Mouse (Mus musculus): ENCODE measurements around the gene Krtap4-9. TPM values are rescaled to one million over a fixed set of nuclear protein-coding genes. Genes with fewer than 3 reads are reported as not detected.

Gene Krtap4-9
- polyA plus RNA-seq, 1 experiment from 2014 or later: not detected

Other genes with a start within 250 kb of the Krtap4-9 start
- gene Krt40, start 242.0 kb upstream of the Krtap4-9 start, polyA plus RNA-seq (2016; fragmentation: Nextera tagmentation; extraction: Ambion mirVana): not detected in 2 replicates
- gene Krtap3-3, start 234.3 kb upstream of the Krtap4-9 start, polyA plus RNA-seq (2016; fragmentation: Nextera tagmentation; extraction: Ambion mirVana): not detected in 2 replicates
- not detected in 2 replicates for gene Krtap3-2, start 228.3 kb upstream of the Krtap4-9 start, polyA plus RNA-seq (2016; fragmentation: Nextera tagmentation; extraction: Ambion mirVana)
- gene Gm11939, start 225.7 kb upstream of the Krtap4-9 start, polyA plus RNA-seq (2016; fragmentation: Nextera tagmentation; extraction: Ambion mirVana): not detected in 2 replicates
- gene Krtap3-1, start 218.6 kb upstream of the Krtap4-9 start, polyA plus RNA-seq (2016; fragmentation: Nextera tagmentation; extraction: Ambion mirVana): not detected in 2 replicates
- gene Krtap1-5, start 204.2 kb upstream of the Krtap4-9 start, polyA plus RNA-seq (2016; fragmentation: Nextera tagmentation; extraction: Ambion mirVana): not detected in 2 replicates
- not detected in 2 replicates for gene Krtap1-4, start 201.5 kb upstream of the Krtap4-9 start, polyA plus RNA-seq (2016; fragmentation: Nextera tagmentation; extraction: Ambion mirVana)
- not detected in 2 replicates for gene Krtap1-3, start 193.9 kb upstream of the Krtap4-9 start, polyA plus RNA-seq (2016; fragmentation: Nextera tagmentation; extraction: Ambion mirVana)
- not detected in 2 replicates for gene Krtap9-3, start 187.1 kb upstream of the Krtap4-9 start, polyA plus RNA-seq (2016; fragmentation: Nextera tagmentation; extraction: Ambion mirVana)
- gene Gm11938, start 181.9 kb upstream of the Krtap4-9 start, polyA plus RNA-seq (2016; fragmentation: Nextera tagmentation; extraction: Ambion mirVana): not detected in 2 replicates
- gene Gm11937, start 175.0 kb upstream of the Krtap4-9 start, polyA plus RNA-seq (2016; fragmentation: Nextera tagmentation; extraction: Ambion mirVana): not detected in 2 replicates
- not detected in 2 replicates for gene Krtap2-4, start 170.4 kb upstream of the Krtap4-9 start, polyA plus RNA-seq (2016; fragmentation: Nextera tagmentation; extraction: Ambion mirVana)
- gene Gm11562, start 164.8 kb upstream of the Krtap4-9 start, polyA plus RNA-seq (2016; fragmentation: Nextera tagmentation; extraction: Ambion mirVana): not detected in 2 replicates
- gene Krtap4-1, start 157.0 kb upstream of the Krtap4-9 start, polyA plus RNA-seq (2016; fragmentation: Nextera tagmentation; extraction: Ambion mirVana): not detected in 2 replicates
- not detected in 2 replicates for gene Krtap4-2, start 150.1 kb upstream of the Krtap4-9 start, polyA plus RNA-seq (2016; fragmentation: Nextera tagmentation; extraction: Ambion mirVana)
- not detected in 2 replicates for gene Krtap4-7, start 141.1 kb upstream of the Krtap4-9 start, polyA plus RNA-seq (2016; fragmentation: Nextera tagmentation; extraction: Ambion mirVana)
- not detected in 2 replicates for gene Gm11555, start 135.0 kb upstream of the Krtap4-9 start, polyA plus RNA-seq (2016; fragmentation: Nextera tagmentation; extraction: Ambion mirVana)
- gene Gm11563, start 126.2 kb upstream of the Krtap4-9 start, polyA plus RNA-seq (2016; fragmentation: Nextera tagmentation; extraction: Ambion mirVana): not detected in 2 replicates
- gene Krtap4-6, start 119.2 kb upstream of the Krtap4-9 start, polyA plus RNA-seq (2016; fragmentation: Nextera tagmentation; extraction: Ambion mirVana): not detected in 2 replicates
- gene Gm14190, start 94.5 kb upstream of the Krtap4-9 start, polyA plus RNA-seq (2016; fragmentation: Nextera tagmentation; extraction: Ambion mirVana): not detected in 2 replicates
- not detected in 2 replicates for gene Gm14180, start 50.9 kb upstream of the Krtap4-9 start, polyA plus RNA-seq (2016; fragmentation: Nextera tagmentation; extraction: Ambion mirVana)
- not detected in 2 replicates for gene Gm11595, start 12.3 kb upstream of the Krtap4-9 start, polyA plus RNA-seq (2016; fragmentation: Nextera tagmentation; extraction: Ambion mirVana)
- not detected in 2 replicates for gene Krtap4-8, start 4.5 kb upstream of the Krtap4-9 start, polyA plus RNA-seq (2016; fragmentation: Nextera tagmentation; extraction: Ambion mirVana)
- gene Gm11596, start 8.3 kb downstream of the Krtap4-9 start, polyA plus RNA-seq (2016; fragmentation: Nextera tagmentation; extraction: Ambion mirVana): not detected in 2 replicates
- not detected in 2 replicates for gene Gm11569, start 13.7 kb downstream of the Krtap4-9 start, polyA plus RNA-seq (2016; fragmentation: Nextera tagmentation; extraction: Ambion mirVana)
- gene Gm11554, start 19.2 kb downstream of the Krtap4-9 start, polyA plus RNA-seq (2016; fragmentation: Nextera tagmentation; extraction: Ambion mirVana): not detected in 2 replicates
- gene Krtap4-13, start 24.7 kb downstream of the Krtap4-9 start, polyA plus RNA-seq (2016; fragmentation: Nextera tagmentation; extraction: Ambion mirVana): not detected in 2 replicates
- not detected in 2 replicates for gene Gm11564, start 30.5 kb downstream of the Krtap4-9 start, polyA plus RNA-seq (2016; fragmentation: Nextera tagmentation; extraction: Ambion mirVana)
- not detected in 2 replicates for gene 2300003K06Rik, start 52.9 kb downstream of the Krtap4-9 start, polyA plus RNA-seq (2016; fragmentation: Nextera tagmentation; extraction: Ambion mirVana)
- not detected in 2 replicates for gene Krtap4-16, start 66.4 kb downstream of the Krtap4-9 start, polyA plus RNA-seq (2016; fragmentation: Nextera tagmentation; extraction: Ambion mirVana)
- not detected in 2 replicates for gene Gm11568, start 72.7 kb downstream of the Krtap4-9 start, polyA plus RNA-seq (2016; fragmentation: Nextera tagmentation; extraction: Ambion mirVana)
- gene Gm11559, start 79.3 kb downstream of the Krtap4-9 start, polyA plus RNA-seq (2016; fragmentation: Nextera tagmentation; extraction: Ambion mirVana): not detected in 2 replicates
- gene Krtap9-1, start 88.2 kb downstream of the Krtap4-9 start, polyA plus RNA-seq (2016; fragmentation: Nextera tagmentation; extraction: Ambion mirVana): not detected in 2 replicates
- gene Gm11567, start 94.0 kb downstream of the Krtap4-9 start, polyA plus RNA-seq (2016; fragmentation: Nextera tagmentation; extraction: Ambion mirVana): not detected in 2 replicates
- not detected in 2 replicates for gene Krtap31-1, start 122.7 kb downstream of the Krtap4-9 start, polyA plus RNA-seq (2016; fragmentation: Nextera tagmentation; extraction: Ambion mirVana)
- not detected in 2 replicates for gene Gm11565, start 129.6 kb downstream of the Krtap4-9 start, polyA plus RNA-seq (2016; fragmentation: Nextera tagmentation; extraction: Ambion mirVana)
- not detected in 2 replicates for gene Krtap31-2, start 151.1 kb downstream of the Krtap4-9 start, polyA plus RNA-seq (2016; fragmentation: Nextera tagmentation; extraction: Ambion mirVana)
- gene Krtap9-5, start 163.3 kb downstream of the Krtap4-9 start, polyA plus RNA-seq (2016; fragmentation: Nextera tagmentation; extraction: Ambion mirVana): not detected in 2 replicates
- not detected in 2 replicates for gene Krtap29-1, start 193.9 kb downstream of the Krtap4-9 start, polyA plus RNA-seq (2016; fragmentation: Nextera tagmentation; extraction: Ambion mirVana)
- not detected in 2 replicates for gene Krtap16-1, start 201.4 kb downstream of the Krtap4-9 start, polyA plus RNA-seq (2016; fragmentation: Nextera tagmentation; extraction: Ambion mirVana)
- gene Krtap17-1, start 208.8 kb downstream of the Krtap4-9 start, polyA plus RNA-seq (2016; fragmentation: Nextera tagmentation; extraction: Ambion mirVana): not detected in 2 replicates
- not detected in 2 replicates for gene Krt33a, start 231.0 kb downstream of the Krtap4-9 start, polyA plus RNA-seq (2016; fragmentation: Nextera tagmentation; extraction: Ambion mirVana)
- gene Krt33b, start 244.7 kb downstream of the Krtap4-9 start, polyA plus RNA-seq (2016; fragmentation: Nextera tagmentation; extraction: Ambion mirVana): not detected in 2 replicates

All from midbrain, embryonic 12.5 days (tissue).